Mouse (Mus musculus) frontal cortex, postnatal 10 days (tissue): ENCODE results near the gene Nat14.

Experiments used
- DNase-seq, 2 experiments: peaks; one replicate each; pipeline ENCODE4 v3.0.0; 2022; ENCODE audit warnings: low spot score in 2 of 2, mixed read lengths in 1 of 2

Gene Nat14

DNA sequence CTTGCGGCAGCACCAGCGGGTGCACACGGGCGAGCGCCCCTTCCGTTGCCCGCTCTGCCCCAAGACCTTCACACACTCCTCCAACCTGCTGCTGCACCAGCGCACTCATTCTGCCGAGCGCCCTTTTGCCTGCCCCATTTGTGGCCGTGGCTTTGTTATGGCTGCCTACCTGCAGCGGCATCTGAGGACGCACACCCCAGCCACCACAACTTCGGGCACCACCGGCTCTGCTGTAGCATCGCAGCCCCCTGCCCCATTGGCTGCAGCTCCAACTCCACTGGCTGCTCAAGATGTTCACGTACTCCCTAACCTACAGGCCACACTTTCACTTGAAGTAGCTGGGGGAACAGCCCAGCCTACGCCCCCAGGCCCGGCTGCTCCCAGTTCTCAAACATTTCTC lies 1.3 kb upstream of the Nat14 start:
- no peak for DNase-seq

DNA sequence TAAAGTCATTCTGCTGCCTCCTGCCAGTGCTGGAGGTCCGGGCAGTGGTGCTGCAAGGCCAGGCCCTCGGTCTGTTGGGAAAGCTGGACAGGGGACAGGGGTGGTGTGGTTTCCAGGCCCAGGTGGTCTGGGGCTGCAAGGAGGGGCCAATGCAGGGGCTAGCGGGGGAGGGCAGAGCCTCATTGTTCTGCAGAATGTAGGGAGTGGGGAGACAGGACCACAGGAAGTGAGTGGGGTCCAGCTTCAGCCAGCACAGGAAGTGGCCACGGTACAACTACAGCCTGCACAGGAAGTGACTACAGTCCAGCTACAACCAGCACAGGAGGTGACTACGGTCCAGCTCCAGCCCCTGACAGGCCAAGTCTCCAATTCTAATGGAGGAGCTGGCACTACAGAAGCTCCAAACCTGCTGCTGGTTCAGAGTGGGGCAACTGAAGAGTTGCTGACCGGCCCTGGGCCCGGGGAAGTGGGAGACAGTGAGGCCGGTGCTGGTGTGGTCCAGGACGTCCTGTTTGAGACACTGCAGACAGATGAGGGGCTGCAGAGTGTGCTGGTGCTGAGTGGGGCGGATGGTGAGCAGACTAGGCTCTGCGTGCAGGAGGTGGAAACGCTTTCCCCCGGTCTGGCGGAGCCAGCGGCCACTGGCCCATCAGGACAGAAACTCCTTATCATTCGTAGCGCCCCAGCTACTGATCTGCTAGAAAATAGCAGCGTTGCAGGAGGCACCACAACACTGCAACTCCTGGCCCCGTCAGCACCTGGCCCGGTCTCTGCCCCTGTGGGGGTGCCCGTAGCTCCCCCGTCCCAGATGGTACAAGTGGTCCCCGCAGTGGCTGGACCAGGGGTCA lies 628 bp upstream of the Nat14 start:
- no peak for DNase-seq

DNA sequence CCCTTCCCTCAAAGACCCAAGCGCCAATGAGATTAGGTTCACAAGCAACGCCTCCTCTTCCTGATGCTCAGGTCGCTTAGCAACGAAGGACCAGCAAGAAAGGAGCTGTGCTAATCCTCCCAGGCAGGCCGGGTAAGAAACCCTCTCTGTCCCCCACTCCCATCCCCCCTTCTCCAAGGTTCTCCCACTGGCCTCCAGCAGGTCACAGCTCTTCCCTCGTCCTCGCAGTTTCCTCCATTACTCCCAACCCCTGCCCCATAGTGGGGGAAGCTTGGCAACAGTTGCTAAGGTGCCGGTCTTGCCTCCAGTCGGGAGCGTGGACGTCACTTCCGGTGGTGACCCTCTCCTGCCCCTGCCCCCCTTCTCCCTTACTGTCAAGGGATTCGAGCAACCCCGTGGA lies 680 bp downstream of the Nat14 start:
- peak; percentile 91 to 93 for DNase-seq

DNA sequence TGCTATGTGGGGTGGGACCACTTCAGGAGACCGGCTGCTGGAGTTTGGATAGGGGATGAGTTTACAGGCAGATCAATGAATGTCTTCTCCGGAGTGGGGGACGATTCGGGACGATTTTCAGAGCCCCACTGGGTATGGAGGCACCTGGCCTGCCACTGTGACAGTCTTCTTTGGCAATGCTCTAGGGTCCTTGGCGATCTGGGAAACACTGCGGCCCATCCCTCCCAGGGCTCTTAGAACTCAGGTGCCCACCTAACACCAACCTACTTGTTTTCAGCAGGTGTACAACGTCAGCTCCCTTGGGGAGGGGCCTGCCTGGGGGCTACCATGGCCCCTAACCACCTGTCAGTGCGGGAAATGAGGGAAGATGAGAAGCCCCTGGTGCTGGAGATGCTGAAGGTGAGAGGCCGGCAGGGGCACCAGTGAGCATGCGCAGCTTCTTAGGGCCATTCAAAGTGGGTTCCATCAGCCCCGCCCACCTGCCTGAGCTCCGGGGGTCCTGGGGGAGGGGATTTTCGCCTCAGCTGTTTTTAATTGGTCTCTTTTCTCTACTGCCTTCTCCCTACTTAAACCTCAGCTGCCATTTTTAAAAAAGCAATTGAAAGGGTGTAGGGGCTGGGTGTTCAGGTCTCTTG lies 1.2 kb downstream of the Nat14 start:
- DNase-seq: peak; percentile 75 to 84

DNA sequence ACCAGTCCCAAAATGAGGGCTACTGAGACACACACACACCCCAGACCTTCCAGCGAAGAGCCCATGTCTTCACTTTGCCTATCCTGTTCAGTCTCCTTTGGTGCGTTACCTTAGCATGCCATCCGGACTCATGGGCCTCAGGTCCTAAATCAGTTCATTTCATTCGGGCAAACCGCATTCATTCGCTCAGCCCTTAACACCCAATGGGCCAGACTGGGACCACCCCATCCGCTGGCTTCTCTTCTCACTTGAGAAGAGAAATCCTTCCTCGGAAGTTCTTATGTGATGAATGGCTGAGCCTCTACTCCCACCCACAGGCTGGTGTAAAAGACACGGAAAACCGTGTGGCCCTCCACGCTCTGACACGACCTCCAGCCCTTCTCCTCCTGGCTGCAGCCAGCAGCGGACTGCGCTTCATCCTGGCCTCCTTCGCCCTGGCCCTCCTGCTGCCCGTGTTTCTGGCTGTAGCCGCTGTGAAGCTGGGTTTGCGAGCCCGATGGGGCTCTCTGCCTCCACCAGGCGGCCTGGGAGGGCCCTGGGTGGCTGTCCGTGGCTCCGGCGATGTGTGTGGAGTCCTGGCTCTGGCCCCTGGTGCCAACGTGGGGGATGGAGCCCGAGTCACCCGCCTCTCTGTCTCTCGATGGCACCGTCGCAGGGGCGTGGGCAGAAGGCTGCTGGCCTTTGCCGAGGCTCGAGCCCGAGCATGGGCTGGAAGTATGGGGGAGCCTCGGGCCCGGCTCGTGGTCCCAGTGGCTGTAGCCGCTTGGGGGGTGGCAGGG lies 1.9 kb downstream of the Nat14 start:
- DNase-seq: peak in 1 of 2 experiments; percentile 63

DNA sequence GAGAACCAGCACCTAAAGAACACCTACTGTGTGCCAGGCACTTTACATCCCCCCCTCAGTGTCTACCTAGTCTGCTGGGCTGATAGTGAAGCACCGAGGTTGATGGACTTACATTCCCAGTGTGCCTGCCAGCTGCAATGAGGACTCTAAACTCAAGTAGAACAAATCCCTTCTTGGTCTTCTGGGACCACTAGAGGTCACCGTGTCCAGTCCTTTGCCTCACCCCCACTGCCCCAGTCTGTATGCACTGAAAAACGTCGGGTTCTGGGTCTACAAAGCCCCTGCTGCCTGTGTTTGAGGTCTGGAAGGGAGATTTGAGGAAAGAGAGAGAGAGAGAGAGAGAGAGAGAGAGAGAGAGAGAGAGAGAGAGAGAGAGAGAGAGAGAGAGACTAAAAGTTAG lies 2.7 kb downstream of the Nat14 start:
- DNase-seq: no peak

DNA sequence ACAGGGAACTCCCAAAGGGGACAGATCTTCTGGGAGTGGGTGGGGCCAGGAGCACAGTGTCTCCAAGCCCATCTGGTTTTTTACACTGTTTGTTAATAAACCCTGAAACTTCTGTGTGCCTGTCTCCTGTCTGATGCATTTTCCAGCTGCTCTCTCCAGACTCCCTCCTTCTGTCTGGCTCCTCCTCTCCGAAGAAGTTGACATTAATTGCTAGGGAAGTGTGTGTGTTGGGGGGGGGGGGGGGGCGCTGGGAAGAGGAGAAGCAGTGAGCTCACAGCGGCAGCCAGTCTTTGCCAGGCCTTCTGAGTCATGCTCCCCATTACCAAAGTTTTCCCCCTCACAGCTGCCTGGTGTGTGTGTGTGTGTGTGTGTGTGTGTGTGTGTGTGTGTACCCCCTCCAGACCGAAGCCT lies 3.1 kb downstream of the Nat14 start:
- no peak for DNase-seq

DNA sequence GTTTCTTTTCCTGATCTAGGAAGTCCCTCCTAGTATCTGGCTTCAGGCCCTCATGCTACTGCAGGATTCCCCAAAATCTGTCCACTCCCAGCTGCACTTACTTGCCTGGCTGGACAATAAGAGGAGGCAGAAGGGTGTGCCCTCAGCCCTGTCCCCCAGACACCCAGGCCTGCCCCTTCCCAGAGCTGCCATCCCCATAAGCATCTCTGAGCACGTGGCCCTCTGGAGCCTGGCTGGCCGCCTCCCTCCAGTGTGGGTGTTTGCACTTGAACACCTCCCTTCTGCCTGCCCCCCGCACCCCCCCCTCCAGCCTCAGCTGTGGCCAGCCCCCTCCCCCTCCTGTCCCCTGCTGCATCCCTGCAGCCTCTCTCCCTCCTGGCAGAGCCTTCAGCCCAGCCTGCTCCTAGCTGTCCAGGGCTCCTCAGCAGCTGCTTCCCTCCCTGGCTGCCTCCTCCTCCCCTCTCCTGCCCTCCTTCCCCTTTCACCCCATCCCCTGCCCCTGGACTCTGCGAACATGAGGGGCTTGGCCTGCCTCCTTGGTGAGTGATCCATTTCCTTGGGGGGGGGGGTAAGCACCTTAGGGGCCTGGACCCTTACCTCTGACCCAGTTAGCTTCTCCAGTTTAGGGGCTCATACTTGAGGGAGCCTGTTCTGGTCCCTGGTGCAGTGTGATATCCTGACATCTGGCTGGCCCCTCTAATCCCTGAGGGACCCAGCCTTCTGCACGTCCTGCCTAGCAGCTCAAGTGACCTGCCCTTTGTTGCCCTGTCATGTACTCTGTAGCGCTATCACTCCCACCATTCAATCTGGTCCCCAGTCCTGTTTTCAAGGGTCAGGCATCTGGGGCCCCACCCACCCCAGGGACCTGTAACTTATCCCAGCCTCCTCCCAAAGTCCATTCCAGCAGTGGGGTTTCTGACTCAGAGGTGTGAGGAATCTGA lies 3.9 kb downstream of the Nat14 start, which contains the start of gene Ssc5d:
Ssc5d (plus strand) TSS at position 345 of the 941 bp plus-strand sequence.
- no peak for DNase-seq

DNA sequence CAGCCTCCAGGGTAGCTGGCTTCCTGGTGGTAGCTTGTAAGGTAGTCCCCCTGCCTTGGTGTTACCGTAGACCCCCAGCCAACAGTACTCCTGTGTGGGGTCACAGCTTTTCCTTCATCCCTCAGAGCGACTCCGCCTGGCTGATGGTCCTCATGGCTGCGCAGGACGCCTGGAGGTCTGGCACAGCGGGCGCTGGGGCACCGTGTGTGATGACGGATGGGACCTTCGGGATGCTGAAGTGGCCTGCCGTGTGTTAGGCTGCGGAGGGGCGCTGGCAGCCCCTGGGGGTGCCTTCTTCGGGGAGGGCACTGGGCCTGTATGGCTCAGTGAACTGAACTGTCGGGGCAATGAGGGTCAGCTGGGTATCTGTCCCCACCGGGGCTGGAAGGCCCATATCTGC lies 5.0 kb downstream of the Nat14 start:
- DNase-seq: no peak

DNA sequence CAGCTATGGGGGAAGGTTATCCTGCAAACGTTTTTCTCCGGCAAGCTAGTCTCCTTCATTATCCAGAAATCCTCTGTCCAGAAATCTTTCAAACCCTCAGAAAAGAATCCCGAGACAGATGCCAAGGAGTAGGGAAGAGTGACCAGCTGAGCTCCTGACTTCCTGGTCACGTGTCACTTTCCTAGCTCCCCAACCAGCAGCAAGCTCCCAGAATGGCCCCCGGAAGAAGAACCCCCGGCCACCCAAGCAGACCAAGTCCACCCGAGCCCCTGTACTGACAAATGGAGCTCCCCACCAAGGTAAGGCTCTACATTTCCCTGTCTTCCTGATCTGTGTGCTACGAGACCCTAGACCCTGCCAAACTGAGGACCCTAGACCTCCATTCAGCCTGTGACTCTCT lies 5.9 kb downstream of the Nat14 start:
- DNase-seq: no peak

DNA sequence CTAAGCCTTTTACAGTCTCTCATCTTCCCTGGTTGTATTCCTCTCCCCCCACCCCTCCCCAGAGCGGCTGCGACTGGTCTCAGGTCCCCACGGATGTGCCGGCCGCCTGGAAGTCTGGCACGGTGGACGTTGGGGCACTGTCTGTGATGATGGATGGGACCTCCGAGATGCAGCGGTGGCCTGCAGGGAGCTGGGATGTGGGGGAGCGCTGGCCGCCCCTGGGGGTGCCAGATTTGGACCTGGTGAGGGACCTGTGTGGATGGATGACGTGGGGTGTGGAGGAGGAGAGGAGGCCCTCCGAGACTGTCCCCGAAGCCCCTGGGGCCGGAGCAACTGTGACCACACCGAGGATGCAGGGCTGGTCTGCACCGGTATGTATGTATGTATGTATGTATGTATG lies 6.5 kb downstream of the Nat14 start:
- DNase-seq: no peak

DNA sequence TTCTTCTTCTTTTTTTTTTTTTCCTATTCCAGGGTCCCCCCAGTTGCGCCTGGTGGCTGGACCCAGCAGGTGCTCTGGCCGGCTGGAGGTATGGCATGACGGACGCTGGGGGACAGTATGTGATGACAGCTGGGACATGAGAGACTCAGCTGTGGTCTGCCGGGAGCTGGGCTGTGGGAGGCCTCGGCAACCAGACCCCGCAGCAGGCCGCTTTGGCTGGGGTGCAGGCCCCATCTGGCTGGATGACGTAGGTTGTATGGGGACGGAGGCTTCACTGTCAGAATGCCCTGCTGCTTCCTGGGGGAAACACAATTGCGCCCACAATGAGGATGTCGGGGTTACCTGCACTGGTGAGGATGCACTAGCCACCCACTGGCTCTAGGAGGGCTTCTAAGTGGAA lies 11.3 kb downstream of the Nat14 start:
- no peak for DNase-seq

DNA sequence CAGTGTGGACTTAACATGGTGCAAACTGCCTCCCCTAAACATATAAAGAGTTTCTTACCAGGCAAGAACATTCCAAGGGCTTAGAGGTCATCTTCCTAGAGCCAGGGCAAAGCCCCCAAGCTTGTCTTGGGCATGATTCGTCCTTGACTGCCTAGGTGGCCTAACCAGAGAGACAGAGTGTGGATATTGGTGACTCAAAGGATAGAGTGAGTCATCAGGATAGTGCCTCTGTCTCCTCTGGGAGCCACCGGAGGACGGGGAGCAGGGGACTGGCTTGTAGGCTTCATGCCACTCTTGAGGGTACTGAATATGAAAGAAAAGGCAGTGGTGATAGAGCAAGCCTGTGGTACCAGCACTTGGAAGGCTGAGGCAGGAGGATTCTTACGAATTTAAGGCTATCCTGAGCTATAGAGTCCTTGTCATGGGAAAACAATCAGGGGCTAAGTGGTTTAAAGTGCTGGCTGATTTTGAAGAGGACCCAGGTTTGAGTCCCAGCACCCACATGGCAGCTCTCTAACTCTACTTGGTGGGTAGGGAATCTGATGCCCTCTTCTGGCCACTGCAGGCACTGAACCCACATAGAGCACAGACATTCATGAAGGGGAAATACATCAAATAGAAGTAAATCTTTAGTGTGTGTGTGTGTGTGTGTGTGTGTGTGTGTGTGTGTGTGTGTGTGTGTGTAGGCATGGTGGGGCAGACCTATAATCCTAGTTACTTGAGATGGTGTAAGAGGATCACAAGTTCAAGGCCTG lies 12.5 kb downstream of the Nat14 start:
- no peak for DNase-seq

DNA sequence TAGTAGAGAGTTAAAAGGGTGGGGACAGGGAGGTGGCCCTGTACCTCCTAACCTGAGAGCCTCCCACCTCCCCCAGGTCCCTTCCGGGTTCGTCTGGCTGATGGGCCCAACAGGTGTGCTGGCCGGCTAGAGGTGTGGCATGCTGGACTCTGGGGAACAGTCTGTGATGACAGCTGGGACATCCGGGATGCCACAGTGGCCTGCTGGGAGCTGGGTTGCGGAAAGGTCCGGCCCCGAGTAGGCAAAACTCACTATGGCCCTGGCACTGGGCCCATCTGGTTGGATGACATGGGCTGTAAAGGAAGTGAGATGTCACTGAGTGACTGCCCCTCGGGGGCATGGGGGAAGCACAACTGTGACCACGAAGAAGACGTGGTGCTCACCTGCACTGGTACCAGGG lies 15.0 kb downstream of the Nat14 start:
- DNase-seq: no peak

DNA sequence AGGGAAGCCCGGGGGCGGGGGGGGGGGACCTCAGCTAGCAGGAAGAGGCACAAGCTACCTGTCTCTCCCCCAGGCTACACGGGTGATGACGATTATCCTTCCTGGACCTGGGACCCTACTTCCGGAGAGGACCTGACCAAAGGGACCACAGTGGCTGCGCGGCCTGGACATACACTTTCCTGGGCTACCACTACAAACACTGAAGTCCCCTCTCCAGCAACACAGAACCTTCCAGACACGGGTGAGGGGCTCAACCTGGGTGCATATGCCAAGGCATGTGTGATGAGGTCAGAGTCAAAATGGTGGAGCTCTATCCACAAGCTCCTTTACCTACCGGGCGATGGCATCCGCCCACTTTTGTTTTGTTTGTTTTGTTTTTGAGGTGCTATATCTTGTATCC lies 15.6 kb downstream of the Nat14 start:
- no peak for DNase-seq

DNA sequence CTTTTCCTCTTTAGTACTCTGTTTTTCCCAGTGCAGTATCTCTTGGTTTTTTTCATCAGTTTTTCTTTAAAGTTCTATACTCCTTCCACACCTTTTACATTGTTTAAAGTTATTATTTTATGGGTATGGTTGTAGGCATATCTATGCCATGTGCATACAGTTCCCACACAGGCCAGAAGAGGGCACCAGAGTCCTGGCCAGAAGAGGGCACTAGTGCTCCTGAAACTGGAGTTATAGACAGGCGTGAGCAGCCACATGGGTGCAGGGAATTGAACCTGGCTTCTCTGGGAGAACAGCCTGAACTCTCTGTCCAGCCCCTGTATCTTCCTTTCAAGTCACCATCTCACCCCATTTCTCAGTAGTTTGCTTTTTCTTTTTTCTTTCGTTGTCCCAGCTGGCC lies 16.6 kb downstream of the Nat14 start:
- no peak for DNase-seq

DNA sequence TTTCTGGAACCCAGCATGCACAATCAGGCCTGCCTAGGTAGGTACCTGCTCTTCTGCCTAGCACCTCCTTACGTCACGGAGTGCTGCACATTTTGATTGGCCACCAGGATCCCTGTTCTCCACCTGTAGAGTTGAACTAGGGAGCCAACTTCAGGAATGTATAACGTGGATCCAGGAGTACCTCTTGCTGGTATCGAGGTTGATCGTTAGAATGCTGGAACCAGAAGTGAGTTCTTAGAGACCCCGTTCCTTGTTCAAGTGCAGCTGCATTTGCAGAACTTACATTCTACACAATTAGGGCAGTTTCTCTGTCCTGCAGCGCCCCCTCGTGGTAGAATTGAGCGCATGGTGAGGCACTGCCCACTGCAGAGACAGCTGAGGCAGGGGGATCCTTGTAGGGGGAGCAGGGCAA lies 18.2 kb downstream of the Nat14 start:
- DNase-seq: peak in 1 of 2 experiments; percentile 69

DNA sequence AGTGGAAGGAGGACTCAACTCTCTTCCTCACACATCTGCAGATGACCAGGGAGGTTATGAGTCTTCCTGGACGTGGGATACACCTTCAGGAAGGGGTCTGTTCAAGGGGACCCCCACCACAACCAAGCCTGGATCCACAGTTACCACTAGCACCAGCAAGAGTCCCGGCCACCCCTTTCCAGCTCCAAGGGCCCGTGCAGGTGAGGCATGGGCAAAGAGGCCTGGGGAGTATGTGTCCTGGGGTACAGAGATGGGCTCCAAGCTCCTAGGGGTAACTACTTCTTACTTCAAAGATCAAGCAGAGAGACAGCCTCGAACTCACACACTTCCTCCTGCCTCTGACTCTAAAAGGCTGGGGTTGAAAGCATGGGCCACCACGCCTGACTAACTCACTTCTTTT lies 20.8 kb downstream of the Nat14 start:
- DNase-seq: no peak

DNA sequence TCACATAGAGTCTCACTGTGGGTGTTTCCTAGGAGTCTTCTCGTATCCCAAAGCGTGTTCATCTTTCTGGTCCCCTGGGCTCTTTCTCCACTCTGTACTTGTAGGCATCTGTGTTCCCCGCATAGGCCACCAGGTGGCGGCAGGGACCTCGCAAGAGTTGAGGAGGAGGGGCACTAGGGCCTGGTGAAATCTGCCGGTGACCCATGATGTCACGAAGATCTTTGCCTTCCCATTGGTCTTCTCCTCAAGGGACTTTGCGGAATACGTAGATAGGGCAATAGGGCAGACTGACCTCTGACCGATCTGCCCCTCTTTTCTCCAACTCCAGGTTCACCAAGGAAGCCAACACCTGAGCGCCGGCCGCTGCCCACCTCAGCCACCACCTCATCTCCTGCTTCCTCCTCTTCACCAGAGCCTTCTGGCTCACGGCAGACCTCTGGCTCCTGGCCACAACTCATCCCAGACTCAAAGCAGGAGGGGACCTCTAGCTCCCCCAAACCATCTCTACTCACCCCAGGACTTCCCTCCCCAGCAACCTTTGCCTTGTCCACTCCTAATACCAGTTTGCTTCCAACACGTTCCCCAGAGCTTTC lies 21.5 kb downstream of the Nat14 start:
- peak; percentile 84 to 86 for DNase-seq

DNA sequence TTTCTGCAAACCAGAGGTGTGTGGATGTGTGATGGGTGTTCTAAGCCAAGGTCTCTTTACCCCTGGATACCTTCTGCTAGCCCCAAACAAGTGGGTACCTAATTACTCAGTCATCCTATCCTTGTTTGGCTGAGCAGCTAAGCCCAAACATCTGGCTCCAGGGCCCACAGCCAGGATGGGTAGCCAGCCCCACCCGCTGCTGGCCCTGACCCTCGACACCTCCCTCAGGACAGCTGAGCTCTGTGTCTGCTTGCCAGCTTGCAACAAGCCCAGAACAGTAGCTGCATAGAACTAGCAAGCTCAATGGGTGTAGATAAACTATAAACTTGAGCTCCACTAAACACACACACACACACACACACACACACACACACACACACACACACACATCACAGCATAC lies 26.0 kb downstream of the Nat14 start:
- DNase-seq: no peak
